Mouse (Mus musculus): ENCODE measurements around the gene Dpp9.

GRCm38 (mm10) chr17:56169830-56170229, 48.9 kb downstream of the Dpp9 start:
- TF ChIP-seq CTCF (IDR thresholded peaks at IDR 0.05; ENCODE audit: borderline replicate concordance, insufficient read depth, low read length) = no peak
- TF ChIP-seq POLR2A (IDR thresholded peaks at IDR 0.05; ENCODE audit: low read depth, low read length) = no peak

All from embryonic fibroblast, embryonic 13.5 days (primary cell).